Mouse (Mus musculus) monocyte, adult 5-6 weeks (primary cell): ENCODE measurements at regions not wholly inside any gene's neighbourhood (a gene's known extent, or its start where the extent isn't known, plus 50 kb on each side); places are given as distances from the start of the nearest gene placed in this dataset.
"Not testable (repeated sequence)": the region's sequence is repeated elsewhere in the genome, so short reads cannot be mapped to it uniquely, and the experiment has no call there.

ENCODE experiments used
- ATAC-seq: fragments of 153-309, 156-312 bp; replicated peaks from 2 replicates; pipeline ENCODE4 v1.8.0; 2017; ENCODE audit warnings: mild to moderate bottlenecking; ENCODE audit not compliant: low TSS enrichment, insufficient number of reproducible peaks, severe bottlenecking, poor library complexity, low FRiP score

DNA sequence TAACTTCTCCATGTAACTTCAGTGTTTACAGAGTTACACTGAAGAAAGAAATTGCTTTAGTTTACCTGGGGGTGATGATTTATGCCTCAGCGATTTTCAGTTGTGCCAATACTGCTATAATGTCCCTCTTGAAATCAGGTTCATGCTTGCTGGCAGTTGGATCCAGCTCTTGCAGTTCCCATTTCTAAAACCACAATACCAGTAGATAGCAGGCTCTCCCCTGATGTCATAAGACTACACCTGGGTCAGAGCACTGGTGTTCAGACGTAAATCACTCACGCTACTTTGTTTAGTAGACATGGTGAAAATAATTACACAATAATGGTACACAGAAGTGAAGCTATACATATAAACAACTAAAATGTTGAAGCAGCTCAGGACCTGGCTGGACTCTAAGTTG, 800.2 kb upstream of the Zfp386 start:
- ATAC-seq = not testable (repeated sequence)

DNA sequence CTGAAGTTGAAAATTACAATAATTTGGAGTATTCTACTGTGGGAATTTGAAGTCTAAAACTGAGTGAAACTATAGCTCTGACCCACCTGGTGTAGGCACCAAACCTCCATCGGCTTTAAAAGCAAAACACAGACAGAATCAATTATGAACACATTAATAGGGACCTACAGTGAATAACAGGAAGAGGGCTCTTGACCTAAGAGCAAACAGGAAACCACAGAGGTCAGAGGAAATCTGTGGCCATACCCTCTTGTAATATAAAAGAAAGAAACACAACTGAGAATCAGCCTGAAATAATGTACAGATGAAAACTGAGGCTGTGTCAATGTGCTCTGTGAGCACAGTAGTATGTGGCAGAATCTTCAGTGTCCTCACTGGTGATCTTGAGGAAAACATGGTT, 789.7 kb upstream of the Zfp386 start:
- 0 out of 2 replicates have a peak, but pooled peaks have one; percentile 63 for ATAC-seq

DNA sequence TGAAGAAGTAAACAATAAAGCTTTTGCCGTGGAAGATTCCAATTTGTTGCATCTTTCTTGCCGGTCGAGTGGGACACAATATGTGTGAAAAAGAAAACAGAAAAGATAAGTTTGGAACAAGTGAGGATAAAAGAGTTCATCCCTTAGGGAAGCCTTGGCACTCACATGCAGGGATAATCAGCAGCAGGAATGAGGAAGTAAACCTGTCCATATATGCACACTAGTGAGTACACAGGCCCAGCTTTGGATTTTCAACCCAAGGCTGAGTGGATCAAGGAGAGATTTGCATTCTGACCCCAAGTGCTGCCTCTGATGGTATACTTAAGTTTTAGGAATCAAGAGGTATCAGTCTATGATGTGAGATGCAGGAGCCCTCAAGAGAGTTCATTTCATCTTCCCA, 788.8 kb upstream of the Zfp386 start:
- ATAC-seq = no peak

DNA sequence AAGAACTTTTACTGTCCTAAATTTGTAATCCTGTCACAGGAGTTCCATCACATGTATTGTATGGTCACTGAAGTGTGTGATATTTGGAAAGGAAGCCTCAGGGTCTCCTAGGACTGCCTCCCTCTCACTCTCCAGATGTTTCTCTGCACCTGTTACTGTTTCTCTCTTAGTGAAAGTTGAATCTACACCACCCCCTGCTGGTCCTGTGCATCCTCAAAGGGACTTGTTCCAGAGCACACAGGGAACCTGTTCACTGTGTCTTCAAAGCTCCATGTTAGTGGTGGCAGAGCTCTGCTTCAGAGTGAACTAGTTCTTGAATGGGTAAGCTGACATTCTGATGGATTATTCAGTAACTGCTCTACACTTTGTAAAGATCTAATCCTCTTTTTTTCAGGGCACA, 785.1 kb upstream of the Zfp386 start:
- ATAC-seq = not testable (repeated sequence)

DNA sequence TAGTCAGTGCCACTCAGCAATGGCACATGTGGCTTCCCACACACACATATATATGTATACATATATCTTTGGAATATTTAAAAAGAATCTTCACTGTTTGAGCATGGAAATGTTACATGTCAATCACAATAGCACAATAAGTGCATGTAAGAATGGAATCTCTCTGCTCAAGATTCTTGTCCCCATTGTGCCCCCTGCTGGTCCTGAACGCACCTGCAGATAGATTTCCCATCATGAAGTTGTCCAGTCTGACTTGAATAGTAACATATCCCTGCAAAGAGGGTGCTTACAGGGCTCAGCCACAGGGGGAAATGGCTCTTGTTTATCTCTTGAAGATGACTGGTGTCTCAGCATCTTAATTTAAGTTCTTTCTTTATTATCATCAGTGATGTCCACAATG, 770.8 kb upstream of the Zfp386 start:
- not testable (repeated sequence) for ATAC-seq

DNA sequence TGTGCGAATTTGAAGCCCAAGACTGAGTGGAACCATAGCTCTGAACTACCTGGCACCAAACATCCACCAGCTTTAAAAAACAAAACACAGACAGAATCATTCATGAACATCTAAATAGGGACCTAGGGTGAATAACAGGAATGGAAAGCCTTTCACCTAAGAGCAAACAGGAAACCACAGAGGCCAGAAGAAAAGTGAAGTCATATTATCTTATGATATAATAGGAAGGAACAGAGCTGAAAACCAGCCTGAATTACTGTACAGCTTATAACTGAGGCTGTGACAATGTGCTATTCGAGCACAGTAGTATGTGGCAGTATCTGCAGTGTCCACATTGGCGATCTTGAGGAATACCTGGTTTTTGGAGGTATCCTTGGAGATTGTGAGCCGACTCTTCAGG, 753.8 kb upstream of the Zfp386 start:
- not testable (repeated sequence) for ATAC-seq

DNA sequence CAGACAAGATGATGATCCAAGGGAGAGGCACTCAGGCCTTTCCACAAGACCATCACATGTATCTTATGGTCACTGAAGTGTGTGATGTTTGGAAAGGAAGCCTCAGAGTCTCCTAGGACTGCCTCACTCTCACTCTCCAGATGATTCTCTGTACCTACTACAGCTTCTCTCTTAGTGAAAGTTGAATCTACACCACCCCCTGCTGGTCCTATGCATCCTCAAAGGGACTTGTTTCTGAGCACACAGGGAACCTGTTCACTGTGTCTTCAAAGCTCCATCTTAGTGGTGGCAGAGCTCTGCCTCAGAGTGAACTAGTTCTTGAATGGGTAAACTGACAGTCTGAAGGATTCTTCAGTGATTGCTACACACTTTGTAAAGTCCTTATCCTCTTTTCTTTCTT, 749.5 kb upstream of the Zfp386 start:
- ATAC-seq = not testable (repeated sequence)

DNA sequence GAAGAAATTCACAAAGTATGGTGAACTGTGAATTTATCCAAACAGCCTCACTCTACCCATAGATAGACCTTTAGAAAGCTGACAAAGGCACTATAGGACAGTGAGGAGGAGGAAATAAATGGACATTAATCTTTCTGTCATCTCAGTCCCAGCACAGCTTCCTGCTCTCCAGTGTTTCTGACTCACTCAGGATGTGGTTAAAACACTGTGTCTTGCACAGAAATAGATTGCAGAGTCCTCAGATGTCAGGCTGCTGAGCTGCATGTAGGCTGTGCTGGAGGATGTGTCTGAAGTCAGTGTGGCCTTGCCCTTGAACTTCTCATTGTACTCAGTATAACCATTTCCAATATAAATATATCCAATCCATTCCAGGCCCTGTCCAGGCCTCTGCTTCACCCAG, 735.6 kb upstream of the Zfp386 start:
- no peak for ATAC-seq

DNA sequence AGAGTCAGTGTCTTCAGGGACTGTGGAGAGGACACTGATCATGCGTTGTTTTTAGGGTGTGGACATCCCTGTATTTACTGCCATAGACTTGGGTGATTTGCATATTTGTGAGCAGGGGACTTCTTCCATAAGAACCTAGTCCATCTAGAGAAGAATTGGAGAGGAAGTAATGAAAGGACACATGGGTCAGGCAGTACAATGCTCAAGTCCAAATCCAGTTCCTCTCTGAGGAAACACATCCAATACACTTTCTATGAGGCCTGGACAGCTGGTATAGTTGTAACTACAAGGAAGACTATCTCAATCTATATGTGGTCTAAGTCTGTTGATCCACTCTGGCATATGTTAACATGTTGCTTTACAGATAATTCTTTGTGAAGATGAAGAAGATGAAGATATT, 734.9 kb upstream of the Zfp386 start:
- not testable (repeated sequence) for ATAC-seq

DNA sequence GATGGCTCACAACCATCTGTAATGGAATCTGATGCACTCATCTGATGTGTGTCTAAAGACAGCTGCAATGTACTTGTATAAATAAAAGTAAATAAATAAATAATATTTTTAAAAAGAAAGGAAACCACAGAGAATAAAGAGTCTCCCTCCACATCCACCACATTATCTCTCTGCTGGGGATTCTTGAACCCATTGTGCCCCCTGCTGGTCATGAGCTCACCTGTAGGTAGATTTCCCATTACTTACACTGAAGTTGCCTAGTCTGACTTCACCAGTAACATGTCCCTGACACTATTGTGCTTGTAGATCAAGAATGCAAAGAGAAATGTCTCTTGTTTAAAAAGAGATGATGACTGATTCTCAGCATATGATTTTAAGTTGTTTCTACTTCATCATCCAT, 726.9 kb upstream of the Zfp386 start:
- not testable (repeated sequence) for ATAC-seq

DNA sequence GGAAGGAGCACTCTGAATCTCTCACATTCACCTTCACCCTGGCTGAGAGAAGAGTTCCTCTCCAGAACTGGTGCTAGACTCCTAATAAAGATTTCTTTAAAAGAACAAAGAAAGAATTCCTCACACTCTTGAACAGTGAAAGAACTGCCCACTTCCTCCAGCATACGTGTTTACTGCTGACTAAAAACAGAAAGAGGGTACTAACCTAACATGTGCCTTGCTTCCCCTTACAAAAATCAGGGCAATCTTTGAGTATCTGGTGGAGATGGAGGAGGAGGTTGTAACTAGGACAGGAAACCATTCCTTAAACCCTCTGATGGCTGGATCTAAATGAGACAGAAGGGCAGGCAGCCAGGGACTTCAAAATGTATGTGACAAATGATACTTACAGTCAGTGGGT, 719.1 kb upstream of the Zfp386 start:
- no peak for ATAC-seq

DNA sequence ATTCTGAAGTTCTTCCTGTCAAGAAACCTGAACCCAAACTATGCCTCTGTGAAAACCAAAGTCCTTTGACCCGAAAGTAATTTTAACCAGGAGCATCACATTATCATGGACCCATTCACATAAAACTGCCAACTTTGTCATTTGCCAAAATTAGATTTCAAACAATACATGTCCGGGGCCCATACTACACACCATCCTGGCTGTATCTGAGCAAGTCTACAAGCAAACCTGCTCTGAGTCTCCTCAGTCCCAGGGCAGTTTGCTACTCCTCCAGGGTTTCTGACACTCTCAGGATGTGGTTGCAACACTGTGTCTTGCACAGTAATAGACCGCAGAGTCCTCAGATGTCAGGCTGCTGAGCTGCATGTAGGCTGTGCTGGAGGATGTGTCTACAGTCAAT, 712.8 kb upstream of the Zfp386 start:
- not testable (repeated sequence) for ATAC-seq

DNA sequence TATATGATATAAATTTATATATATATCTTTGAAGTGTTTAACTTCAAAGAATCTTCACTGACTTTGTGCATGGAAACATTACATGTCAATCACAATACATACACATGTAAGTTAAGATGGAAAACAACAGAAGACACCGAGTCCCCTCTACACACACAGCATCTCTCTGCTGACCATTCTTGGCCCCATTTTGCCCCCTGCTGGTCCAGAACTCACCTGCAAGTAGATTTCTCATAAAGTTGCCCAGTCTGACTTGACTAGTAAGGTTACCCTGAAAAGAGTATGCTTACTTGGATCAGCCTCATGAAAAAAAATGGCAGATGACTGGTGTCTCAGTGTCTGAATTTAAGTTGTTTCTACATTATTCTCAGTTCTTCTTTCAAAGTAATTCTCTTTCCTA, 710.9 kb upstream of the Zfp386 start:
- no peak for ATAC-seq

DNA sequence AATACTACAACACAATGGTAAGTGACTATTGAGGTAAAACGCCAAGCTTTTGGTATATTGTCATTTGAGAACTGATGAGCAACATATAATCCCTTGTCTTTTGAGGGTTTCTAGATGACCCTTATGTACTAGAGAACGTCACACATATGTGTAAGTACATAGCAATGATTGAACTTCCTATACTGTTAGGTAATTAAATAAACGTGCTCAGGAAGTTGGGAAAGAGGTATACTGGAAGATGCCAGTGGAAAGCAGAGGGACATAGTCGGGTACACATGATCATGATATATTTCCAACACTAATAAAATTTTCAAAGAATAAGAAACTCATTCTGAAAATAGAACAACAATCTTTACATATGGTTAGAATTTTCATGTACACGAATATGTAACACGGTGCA, 701.4 kb upstream of the Zfp386 start:
- not testable (repeated sequence) for ATAC-seq

DNA sequence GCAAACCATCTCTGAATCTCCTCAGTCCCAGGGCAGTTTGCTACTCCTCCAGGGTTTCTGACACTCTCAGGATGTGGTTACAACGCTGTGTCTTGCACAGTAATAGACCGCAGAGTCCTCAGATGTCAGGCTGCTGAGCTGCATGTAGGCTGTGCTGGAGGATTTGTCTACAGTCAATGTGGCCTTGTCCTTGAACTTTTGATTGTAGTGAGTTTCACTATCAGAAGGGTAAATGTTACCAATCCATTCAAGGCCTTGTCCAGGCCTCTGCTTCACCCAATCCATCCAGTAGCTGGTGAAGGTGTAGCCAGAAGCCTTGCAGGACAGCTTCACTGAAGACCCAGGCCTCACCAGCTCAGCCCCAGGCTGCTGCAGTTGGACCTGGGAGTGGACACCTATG, 688.5 kb upstream of the Zfp386 start:
- not testable (repeated sequence) for ATAC-seq

DNA sequence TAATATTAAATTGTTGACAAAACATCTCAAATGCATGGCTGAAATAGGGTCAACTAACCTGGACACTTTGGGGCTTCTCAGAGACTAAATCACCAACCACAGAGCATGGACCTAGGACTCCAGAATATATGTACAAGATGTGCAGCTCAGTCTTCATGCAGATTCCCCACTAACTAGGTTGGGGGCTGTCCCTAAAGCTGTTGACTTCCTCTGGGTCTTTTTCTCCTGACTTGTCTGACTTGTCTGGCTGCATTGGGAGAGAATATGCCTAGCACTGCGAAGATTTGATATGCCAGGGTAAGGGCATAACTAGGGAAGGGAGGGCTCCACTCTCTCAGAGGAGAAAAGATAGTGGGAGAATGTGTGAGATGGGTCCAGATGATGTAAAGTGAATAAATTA, 681.9 kb upstream of the Zfp386 start:
- ATAC-seq = not testable (repeated sequence)

DNA sequence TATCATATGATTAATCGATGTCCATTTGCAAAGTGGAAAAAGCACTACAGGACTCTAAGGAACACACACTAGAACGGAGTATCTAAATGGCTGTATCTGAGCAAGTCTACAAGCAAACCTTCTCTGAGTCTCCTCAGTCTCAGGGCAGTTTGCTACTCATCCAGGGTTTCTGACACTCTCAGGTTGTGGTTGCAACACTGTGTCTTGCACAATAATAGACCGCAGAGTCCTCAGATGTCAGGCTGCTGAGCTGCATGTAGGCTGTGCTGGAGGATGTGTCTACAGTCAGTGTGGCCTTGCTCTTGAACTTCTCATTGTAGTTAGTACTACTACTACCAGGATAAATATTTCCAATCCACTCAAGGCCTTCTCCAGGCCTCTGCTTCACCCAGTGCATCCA, 675.7 kb upstream of the Zfp386 start:
- not testable (repeated sequence) for ATAC-seq

DNA sequence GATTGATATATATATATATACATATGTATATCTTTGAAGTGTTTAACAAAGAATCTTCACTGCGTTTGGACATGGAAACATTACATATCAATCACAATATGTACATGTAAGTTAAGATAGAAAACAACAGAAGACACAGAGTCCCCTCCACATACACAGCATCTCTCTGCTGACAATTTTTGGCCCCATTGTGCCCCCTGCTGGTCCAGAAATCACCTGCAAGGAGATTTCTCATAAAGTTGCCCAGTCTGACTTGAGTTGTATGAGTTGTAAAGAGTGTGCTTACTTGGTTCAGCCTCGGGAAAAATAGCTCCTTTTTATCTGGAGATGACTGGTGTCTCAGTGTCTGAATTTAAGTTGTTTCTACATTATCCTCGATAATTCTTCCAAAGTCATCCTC, 674.5 kb upstream of the Zfp386 start:
- not testable (repeated sequence) for ATAC-seq

DNA sequence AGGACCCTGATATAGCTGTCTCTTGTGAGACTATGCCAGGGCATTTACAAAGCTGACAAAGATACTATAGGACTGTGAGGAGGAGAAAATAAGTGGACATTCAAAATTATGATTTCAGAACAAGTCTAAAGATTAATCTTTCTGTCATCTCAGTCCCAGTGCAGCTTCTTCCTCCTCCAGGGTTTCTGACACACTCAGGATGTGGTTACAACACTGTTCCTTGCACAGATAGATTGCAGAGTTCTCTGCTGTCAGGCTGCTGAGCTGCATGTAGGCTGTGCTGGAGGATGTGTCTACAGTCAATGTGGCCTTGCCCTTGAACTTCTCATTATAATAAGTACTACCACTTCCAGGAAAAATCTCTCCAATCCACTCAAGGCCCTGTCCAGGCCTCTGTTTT, 661.0 kb upstream of the Zfp386 start:
- ATAC-seq = not testable (repeated sequence)

DNA sequence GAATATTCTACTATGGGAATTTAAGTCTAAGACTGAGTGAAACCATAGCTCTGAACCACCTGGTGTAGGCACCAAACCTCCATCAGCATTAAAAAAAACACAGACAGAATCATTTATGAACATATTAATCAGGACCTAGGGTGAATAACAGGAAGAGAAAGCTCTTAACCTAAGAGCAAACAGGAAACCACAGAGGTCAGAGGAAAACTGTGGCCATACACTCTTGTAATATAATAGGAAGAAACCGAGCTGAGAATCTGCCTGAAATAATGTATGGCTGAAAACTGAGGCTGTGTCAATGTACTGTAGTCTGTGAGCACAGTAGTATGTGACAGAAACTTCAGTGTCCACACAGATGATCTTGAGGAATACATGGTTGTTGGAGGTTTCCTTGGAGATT, 643.4 kb upstream of the Zfp386 start:
- ATAC-seq = no peak

DNA sequence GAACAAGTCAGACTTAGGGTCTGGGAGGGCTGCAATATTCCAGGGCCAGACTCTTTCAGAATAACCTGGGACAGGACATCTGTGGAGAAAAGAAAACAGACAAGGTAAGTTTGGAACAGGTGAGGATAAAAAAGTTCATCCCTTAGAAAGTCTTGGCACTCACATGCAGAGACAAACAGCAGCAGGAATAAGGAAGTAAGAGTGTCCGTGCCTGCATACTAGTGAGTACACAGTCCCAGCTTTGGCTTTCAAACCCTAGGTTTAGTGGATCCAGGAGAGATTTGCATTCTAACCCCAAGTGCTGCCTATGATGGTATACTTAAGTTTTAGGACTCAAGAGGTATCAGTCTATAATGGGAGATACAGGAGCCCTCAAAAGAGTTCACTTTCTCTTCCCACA, 642.9 kb upstream of the Zfp386 start:
- ATAC-seq = no peak
